Mouse (Mus musculus) neural tube, embryonic 15.5 days (tissue): ENCODE data around the gene Pln. TPM values are rescaled to one million over a fixed set of nuclear protein-coding genes. Genes with fewer than 3 reads are reported as not detected.

Experiments used
- polyA plus RNA-seq: library from polyadenylated mRNA; unstranded; fragments of >200 nt; fragmentation: Nextera tagmentation; extraction: Ambion mirVana; gene quantifications from 2 replicates; pipeline ENCODE4 v1.2.1, GENCODE M21; 2015

Gene Pln
- polyA plus RNA-seq, 1 experiment from 2014 or later: 0.86 TPM

Other genes starting within 250 kb of the Pln start
- 4.8 and 5.0 TPM in 2 replicates for gene Cep85l, start 42.3 kb downstream of the Pln start, polyA plus RNA-seq